Mouse (Mus musculus): ENCODE data around the gene BC049762.

DNA sequence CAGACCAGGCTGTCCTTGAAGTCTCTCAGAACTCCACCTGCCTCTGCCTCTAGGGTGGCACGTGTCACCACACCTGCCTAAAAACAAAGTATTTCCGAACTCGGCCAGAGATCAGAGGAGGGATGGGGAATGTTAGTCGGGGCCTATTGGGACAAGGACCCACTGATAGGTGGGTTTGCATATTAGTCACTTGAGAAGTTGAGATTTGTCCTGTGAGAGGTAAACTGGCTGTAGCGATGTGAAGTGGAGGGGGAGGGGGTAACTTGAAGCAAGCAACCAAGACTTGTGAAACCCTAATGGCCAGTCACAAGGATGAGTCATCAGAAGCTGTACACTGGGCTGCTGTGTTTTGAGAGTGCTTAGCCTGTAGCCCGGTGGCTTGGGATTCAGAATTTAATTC lies 1.5 kb upstream of the BC049762 start:
- TF ChIP-seq USF1 (IDR thresholded peaks at IDR 0.05; ENCODE audit: low read depth, low read length) (no peak), EP300 (IDR thresholded peaks at IDR 0.05; ENCODE audit: low read depth in 1 of 2, low read length in 2 of 2) (no peak), GATA1 (IDR thresholded peaks at IDR 0.05; ENCODE audit: low read depth, low read length) (no peak), CTCF (IDR thresholded peaks at IDR 0.05 in 2 of 3, conservative IDR thresholded peaks at IDR 0.05 in 1 of 3; ENCODE audit: control insufficient read depth in 1 of 3, insufficient read depth in 1 of 3, low read depth in 2 of 3, low read length in 3 of 3, poor library complexity in 1 of 3, severe bottlenecking in 1 of 3) (no peak), RAD21 (IDR thresholded peaks at IDR 0.05; ENCODE audit: low read depth, low read length) (no peak), POLR2A (IDR thresholded peaks at IDR 0.05; ENCODE audit: control insufficient read depth in 1 of 2, insufficient read depth in 1 of 2, low read depth in 1 of 2, low read length in 2 of 2, poor library complexity in 1 of 2) (no peak), ZMIZ1 (IDR thresholded peaks at IDR 0.05; ENCODE audit: low read depth, low read length) (no peak), SIN3A (IDR thresholded peaks at IDR 0.05; ENCODE audit: low read length) (peak; percentile 8; the same call in 1 of the 2 replicates), MEF2A (IDR thresholded peaks at IDR 0.05; ENCODE audit: extremely low read depth, insufficient replicate concordance, low read depth, low read length, poor library complexity, severe bottlenecking) (no peak), UBTF (IDR thresholded peaks at IDR 0.05; ENCODE audit: borderline replicate concordance, insufficient read depth, low read depth, low read length) (no peak)
